17 mouse cellular contexts compared by ENCODE assay signal in the genomic region with DNA sequence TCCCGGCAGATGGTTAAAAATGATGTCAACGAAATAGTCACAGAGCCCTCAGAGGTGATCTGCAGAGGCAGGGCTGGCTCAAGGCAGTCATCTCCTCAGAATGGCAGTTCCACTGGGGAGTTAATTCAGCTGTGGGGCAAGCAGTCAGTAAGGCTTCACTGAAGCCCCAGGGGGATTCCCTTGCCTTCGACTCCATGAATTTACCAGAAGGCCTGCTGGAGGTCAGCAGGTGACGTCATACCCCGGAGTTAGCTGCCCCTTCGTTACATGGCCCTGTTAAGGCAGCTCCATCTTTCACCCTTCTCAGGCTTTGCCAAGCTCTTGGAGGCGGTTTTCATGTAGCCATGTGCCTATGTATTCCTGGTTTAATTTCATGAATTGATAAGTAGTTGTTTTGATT.
"Had no signal": no experiment of that assay in that cellular context is flagged by ENCODE, and none has a peak within 500 bp of the region (broad histone marks: within the 10 kb centered on the region; RNA-seq: fewer than 3 reads in every experiment).

No protein-coding gene starts in this region.

- H3K36me3 ChIP-seq: midbrain, embryonic 13.5 days; midbrain, embryonic 15.5 days; neural tube, embryonic 13.5 days; neural tube, embryonic 15.5 days had no signal

- DNase-seq: lung, adult 18-20 months; lung, embryonic 14.5 days; lung, postnatal 10 days; lung, postnatal 4 days; retina, postnatal 1 day; right cerebral cortex, adult 18-20 months; right cerebral cortex, postnatal 25 days; right cerebral cortex, postnatal 4 days; spleen, adult 18-20 months; thymus, adult 18-20 months; thymus, postnatal 14 days; thymus, postnatal 36 days had no signal

- H3K4me3 ChIP-seq: midbrain, embryonic 13.5 days; midbrain, embryonic 15.5 days; neural tube, embryonic 13.5 days; neural tube, embryonic 15.5 days had no signal

- H3K27me3 ChIP-seq: midbrain, embryonic 13.5 days; midbrain, embryonic 15.5 days; neural tube, embryonic 13.5 days; neural tube, embryonic 15.5 days had no signal

- H3K9me3 ChIP-seq: midbrain, embryonic 13.5 days; midbrain, embryonic 15.5 days; neural tube, embryonic 13.5 days; neural tube, embryonic 15.5 days had no signal

- H3K4me2 ChIP-seq: lung, embryonic 14.5 days; midbrain, embryonic 11.5 days; midbrain, embryonic 13.5 days; midbrain, embryonic 15.5 days; neural tube, embryonic 13.5 days; neural tube, embryonic 15.5 days had no signal

- ATAC-seq: midbrain, embryonic 13.5 days; midbrain, embryonic 15.5 days had no signal

- H3K9ac ChIP-seq: lung, embryonic 14.5 days; midbrain, embryonic 13.5 days; midbrain, embryonic 15.5 days; neural tube, embryonic 13.5 days; neural tube, embryonic 15.5 days had no signal

- H3K27ac ChIP-seq: midbrain, embryonic 13.5 days; midbrain, embryonic 15.5 days; neural tube, embryonic 13.5 days; neural tube, embryonic 15.5 days had no signal
